Mouse (Mus musculus): Measurements from ENCODE around the gene Rps23. TPM values are rescaled to one million over a fixed set of nuclear protein-coding genes. Genes with fewer than 3 reads are reported as not detected.

Gene Rps23
- polyA plus RNA-seq, 1 experiment from 2014 or later = 168 TPM

Other genes starting within 250 kb of the Rps23 start
- gene Atp6ap1l, start 17.6 kb upstream of the Rps23 start, polyA plus RNA-seq (2016; fragmentation: Nextera tagmentation; extraction: Ambion mirVana) = 0.22 and 0.63 TPM in 2 replicates

Data from neural tube, embryonic 12.5 days (tissue).